34 mouse cellular contexts compared by ENCODE assay signal in the genomic region with DNA sequence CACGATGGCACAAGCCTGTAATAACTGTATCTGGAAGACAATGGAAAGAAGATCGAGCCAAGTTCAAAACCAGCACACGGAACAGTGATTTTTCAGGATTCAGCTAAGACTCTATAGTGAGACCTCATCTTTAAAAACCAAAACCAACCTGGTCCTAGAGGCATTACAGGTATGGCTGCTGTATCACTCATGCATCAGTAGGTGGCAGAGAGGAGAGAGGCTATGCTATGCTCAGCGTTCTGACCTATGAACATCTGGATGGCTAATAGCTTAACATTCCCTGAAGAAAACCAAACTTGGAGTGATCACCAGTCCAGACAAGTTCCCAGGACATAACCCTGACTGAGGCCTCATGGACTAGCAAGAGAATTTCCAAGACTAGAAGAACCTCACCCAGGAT. TPM values are rescaled to one million over a fixed set of nuclear protein-coding genes. Genes with fewer than 3 reads are reported as not detected.
DNase-seq lines count a peak whose midpoint lies in the region; ATAC-seq and TF ChIP-seq lines count a peak whose summit lies in the region.
"Had no signal": no experiment of that assay in that cellular context is flagged by ENCODE, and none has a peak within 500 bp of the region (broad histone marks: within the 10 kb centered on the region; RNA-seq: fewer than 3 reads in every experiment).

No protein-coding gene starts in this region.

- H3K27me3 ChIP-seq in kidney, adult 2 months (replicated peaks; ENCODE audit: control insufficient read depth, insufficient read depth, low read length), result no peaks in the 10 kb centered on the region
- no peaks in the 10 kb centered on the region for H3K27me3 ChIP-seq in liver, postnatal 0 days (ENCODE audit: insufficient read depth, low read length)
- H3K27me3 ChIP-seq in CH12.LX (replicated peaks) (peaks cover 79% of the 10 kb centered on the region), E14TG2a.4 (ENCODE audit: insufficient read depth, low read length) (no peaks in the 10 kb centered on the region)
- no peaks in the 10 kb centered on the region for H3K27me3 ChIP-seq in embryonic facial prominence, embryonic 10.5 days (replicated peaks; ENCODE audit: low read depth, poor library complexity, severe bottlenecking)
- H3K27me3 ChIP-seq: forebrain, embryonic 13.5 days; heart, embryonic 13.5 days had no signal

- 75% methylated on average over 4 of the region's 4 CpGs for WGBS in kidney, adult 2 months
- WGBS in liver, postnatal 0 days (ENCODE audit: insufficient replicate concordance), result 74% methylated on average over 4 of the region's 4 CpGs
- 81% methylated on average over 4 of the region's 4 CpGs for WGBS in embryonic facial prominence, embryonic 10.5 days

- dilution Hi-C loops in CH12.LX (cut with MboI; ENCODE audit: extremely low pct_ligation_motif_present, extremely low pct_unique_long_range_greater_than_20kb, low sequenced_read_pairs), result no loop called here

- no peak overlapping the region for H3K27ac ChIP-seq in kidney, adult 2 months (ENCODE audit: insufficient read depth, low read depth, low read length)
- H3K27ac ChIP-seq in liver, postnatal 0 days (ENCODE audit: low read depth), result no peak overlapping the region
- no peak overlapping the region for H3K27ac ChIP-seq in CH12.LX (ENCODE audit: insufficient read depth, low read depth)
- no peak overlapping the region for H3K27ac ChIP-seq in embryonic facial prominence, embryonic 10.5 days (replicated peaks)
- H3K27ac ChIP-seq: forebrain, embryonic 10.5 days; forebrain, embryonic 13.5 days; heart, embryonic 13.5 days; hindbrain, embryonic 14.5 days; hindbrain, postnatal 0 days had no signal

- H3K36me3 ChIP-seq in kidney, adult 2 months (ENCODE audit: control insufficient read depth, insufficient read depth, low read length), result no peaks in the 10 kb centered on the region
- H3K36me3 ChIP-seq in liver, postnatal 0 days (replicated peaks; ENCODE audit: insufficient read depth, low read length), result no peaks in the 10 kb centered on the region
- H3K36me3 ChIP-seq in CH12.LX (replicated peaks in 1 of 2; ENCODE audit: control insufficient read depth in 1 of 2, insufficient read depth in 1 of 2, low read length in 1 of 2) (no peaks in the 10 kb centered on the region), E14TG2a.4 (ENCODE audit: insufficient read depth, low read length) (no peaks in the 10 kb centered on the region)
- H3K36me3 ChIP-seq in embryonic facial prominence, embryonic 10.5 days (replicated peaks), result no peaks in the 10 kb centered on the region
- H3K36me3 ChIP-seq: forebrain, embryonic 10.5 days; heart, embryonic 13.5 days had no signal

- peak; percentile 2; the same call in 1 of the 2 replicates for TF ChIP-seq RAD21 in CH12.LX (IDR thresholded peaks at IDR 0.05; ENCODE audit: low read depth, low read length)

- TF ChIP-seq POLR2A in kidney, adult 2 months (IDR thresholded peaks at IDR 0.05; ENCODE audit: low read depth, low read length), result no peak
- TF ChIP-seq POLR2A in CH12.LX (IDR thresholded peaks at IDR 0.05; ENCODE audit: low read depth, low read length), result no peak

- no peak overlapping the region for H3K9ac ChIP-seq in liver, postnatal 0 days (replicated peaks)
- no peak overlapping the region for H3K9ac ChIP-seq in CH12.LX (ENCODE audit: insufficient read depth, low read depth)
- H3K9ac ChIP-seq: forebrain, embryonic 13.5 days; heart, embryonic 13.5 days; hindbrain, embryonic 14.5 days had no signal

- no peaks in the 10 kb centered on the region for H3K79me2 ChIP-seq in CH12.LX (replicated peaks; ENCODE audit: control insufficient read depth, extremely low read depth, insufficient read depth, poor library complexity, severe bottlenecking)

- H3K9me3 ChIP-seq in liver, postnatal 0 days (ENCODE audit: low read length), result no peaks in the 10 kb centered on the region
- H3K9me3 ChIP-seq in CH12.LX (replicated peaks; ENCODE audit: low read length), result no peaks in the 10 kb centered on the region
- H3K9me3 ChIP-seq in E14TG2a.4 (ENCODE audit: low read length), result peaks cover 6% of the 10 kb centered on the region
- H3K9me3 ChIP-seq in embryonic facial prominence, embryonic 10.5 days, result no peaks in the 10 kb centered on the region
- H3K9me3 ChIP-seq: forebrain, embryonic 10.5 days; forebrain, embryonic 13.5 days; heart, embryonic 13.5 days had no signal

- no peak for ATAC-seq in liver, postnatal 0 days
- ATAC-seq: activated CD4-positive, CD25-positive, alpha-beta regulatory T cell, adult 4 months; forebrain, embryonic 13.5 days; forebrain, embryonic 16.5 days; hindbrain, postnatal 0 days had no signal

- peak; percentile 8 for DNase-seq in kidney, adult 2 months
- DNase-seq in kidney, adult 18-20 months, result no peak
- DNase-seq in liver, postnatal 0 days, result no peak
- DNase-seq in liver (no peak), CH12.LX (ENCODE audit: extremely low read depth) (no peak)
- no peak for DNase-seq in B cell, adult 2 months
- no peak for DNase-seq in embryonic facial prominence, embryonic 10.5 days (ENCODE audit: low spot score)
- DNase-seq: adrenal gland, adult 8-10 months; adrenal gland, postnatal 25 days; cerebellum, adult 11-12 months; cerebellum, adult 8-10 months; cerebellum, postnatal 10 days; cerebellum, postnatal 36 days; embryo, embryonic 11 days; gastrocnemius, postnatal 10 days; heart, adult 18-20 months; heart, postnatal 14 days; heart, postnatal 4 days had no signal

- H3K4me2 ChIP-seq in liver, postnatal 0 days (ENCODE audit: low read depth, low read length), result no peak overlapping the region
- no peak overlapping the region for H3K4me2 ChIP-seq in CH12.LX (ENCODE audit: insufficient read depth, low read depth, poor library complexity, severe bottlenecking)
- H3K4me2 ChIP-seq: forebrain, embryonic 13.5 days; heart, embryonic 13.5 days; hindbrain, embryonic 14.5 days had no signal

- no peak for TF ChIP-seq EP300 in liver, postnatal 0 days (IDR thresholded peaks at IDR 0.05; ENCODE audit: low read depth)
- no peak for TF ChIP-seq EP300 in CH12.LX (IDR thresholded peaks at IDR 0.05; ENCODE audit: low read length)

- no peak; the same call in 1 of the 2 replicates for TF ChIP-seq CTCF in kidney, adult 2 months (conservative IDR thresholded peaks at IDR 0.05; ENCODE audit: insufficient read depth, insufficient read length, low read depth, low read length)
- TF ChIP-seq CTCF in liver, postnatal 0 days (IDR thresholded peaks at IDR 0.05; ENCODE audit: low read depth), result 0 out of 2 replicates have a peak, but pooled peaks have one; percentile 7
- TF ChIP-seq CTCF in CH12.LX (conservative IDR thresholded peaks at IDR 0.05 in 1 of 2, IDR thresholded peaks at IDR 0.05 in 1 of 2; ENCODE audit: low read depth in 2 of 2, low read length in 2 of 2) (peak in 1 of 2 experiments; percentile 42; a peak in 2 of 4 replicates), E14TG2a.4 (conservative IDR thresholded peaks at IDR 0.05; ENCODE audit: low read length) (0 out of 2 replicates have a peak, but pooled peaks have one; percentile 2)

- no peak overlapping the region for H3K4me3 ChIP-seq in kidney, adult 2 months (ENCODE audit: insufficient read depth, low read depth, low read length)
- no peak overlapping the region for H3K4me3 ChIP-seq in liver, postnatal 0 days (ENCODE audit: low read depth, low read length)
- H3K4me3 ChIP-seq in CH12.LX (replicated peaks in 1 of 3; ENCODE audit: low read depth in 2 of 3, low read length in 2 of 3, poor library complexity in 1 of 3) (no peak overlapping the region), E14TG2a.4 (replicated peaks; ENCODE audit: low read length) (no peak overlapping the region)
- H3K4me3 ChIP-seq in embryonic facial prominence, embryonic 10.5 days, result no peak overlapping the region
- H3K4me3 ChIP-seq: forebrain, embryonic 10.5 days; forebrain, embryonic 13.5 days; heart, embryonic 13.5 days had no signal

- in situ Hi-C loops in CH12.LX (cut with MboI; ENCODE audit: low pct_ligation_motif_present, low pct_unique_long_range_greater_than_20kb, low sequenced_read_pairs), result no loop called here

- no peaks in the 10 kb centered on the region for H3K4me1 ChIP-seq in kidney, adult 2 months (ENCODE audit: control insufficient read depth, insufficient read depth, low read length)
- H3K4me1 ChIP-seq in liver, postnatal 0 days (ENCODE audit: insufficient read depth), result no peaks in the 10 kb centered on the region
- peaks cover 0 to 2% of the 10 kb centered on the region in 2 experiments; a peak in 2 of 4 replicates for H3K4me1 ChIP-seq in CH12.LX (ENCODE audit: control insufficient read depth in 1 of 2, insufficient read depth in 2 of 2)
- H3K4me1 ChIP-seq in E14TG2a.4 (replicated peaks; ENCODE audit: low read depth, low read length), result no peaks in the 10 kb centered on the region
- no peaks in the 10 kb centered on the region for H3K4me1 ChIP-seq in embryonic facial prominence, embryonic 10.5 days
- H3K4me1 ChIP-seq: forebrain, embryonic 10.5 days; forebrain, embryonic 13.5 days; heart, embryonic 13.5 days had no signal

RNA-seq across cellular contexts. Expression of a gene that starts 8.3 kb away (rescaled TPM):
- not detected in 2 replicates for polyA plus RNA-seq in kidney, adult 2 months (2012; rRNA removed)
- not detected in 2 replicates for polyA plus RNA-seq in liver, postnatal 0 days (2015; fragmentation: Nextera tagmentation; extraction: Ambion mirVana)
- not detected in 2 replicates for total RNA-seq in CH12.LX (2012; rRNA removed)
- total RNA-seq in CH12.LX (2014; rRNA removed), result not detected in 2 replicates
- polyA plus RNA-seq in CH12.LX (2012; ENCODE audit: insufficient read length, low read depth), result not detected in 2 replicates
- polyA plus RNA-seq in embryonic facial prominence, embryonic 10.5 days (2016; fragmentation: Nextera tagmentation; extraction: Ambion mirVana), result not detected in 2 replicates
- total RNA-seq: adrenal gland, postnatal 25 days; gastrocnemius, adult 18-20 months; gastrocnemius, postnatal 10 days; gastrocnemius, postnatal 4 days; heart, adult 18-20 months; heart, postnatal 14 days; heart, postnatal 4 days; hindbrain, postnatal 0 days had no signal
- polyA plus RNA-seq: activated CD4-positive, CD25-positive, alpha-beta regulatory T cell, adult 4 months; brain, embryonic 14.5 days; cortical plate, adult 2 months; embryonic facial prominence, embryonic 11.5 days; forebrain, embryonic 10.5 days; forebrain, embryonic 13.5 days; forebrain, embryonic 16.5 days; heart, embryonic 13.5 days; heart, embryonic 16.5 days; hindbrain, embryonic 11.5 days; hindbrain, embryonic 14.5 days; hindbrain, postnatal 0 days had no signal

RNA-seq across cellular contexts. Expression of a gene that starts 8.5 kb away (rescaled TPM):
- not detected in 2 replicates for polyA plus RNA-seq in kidney, adult 2 months (2012; rRNA removed)
- polyA plus RNA-seq in liver, postnatal 0 days (2015; fragmentation: Nextera tagmentation; extraction: Ambion mirVana), result not detected in 2 replicates
- total RNA-seq in CH12.LX (2012; rRNA removed) (not detected in 2 replicates), CH12.LX (2014; rRNA removed) (not detected in 2 replicates)
- not detected in 2 replicates for polyA plus RNA-seq in CH12.LX (2012; ENCODE audit: insufficient read length, low read depth)
- not detected in 2 replicates for polyA plus RNA-seq in embryonic facial prominence, embryonic 10.5 days (2016; fragmentation: Nextera tagmentation; extraction: Ambion mirVana)
- total RNA-seq: adrenal gland, adult 8-10 months; adrenal gland, postnatal 25 days; gastrocnemius, adult 18-20 months; gastrocnemius, postnatal 10 days; gastrocnemius, postnatal 4 days; heart, adult 18-20 months; heart, postnatal 14 days; heart, postnatal 4 days; hindbrain, postnatal 0 days had no signal
- polyA plus RNA-seq: activated CD4-positive, CD25-positive, alpha-beta regulatory T cell, adult 4 months; brain, embryonic 14.5 days; cortical plate, adult 2 months; embryonic facial prominence, embryonic 11.5 days; embryonic facial prominence, embryonic 14.5 days; forebrain, embryonic 10.5 days; forebrain, embryonic 13.5 days; forebrain, embryonic 16.5 days; heart, embryonic 13.5 days; heart, embryonic 16.5 days; hindbrain, embryonic 11.5 days; hindbrain, embryonic 14.5 days; hindbrain, postnatal 0 days had no signal

RNA-seq across cellular contexts. Expression of a gene that starts 16.8 kb away (rescaled TPM):
- 9.2 and 10.3 TPM in 2 replicates for polyA plus RNA-seq in kidney, adult 2 months (2012; rRNA removed)
- not detected in 2 replicates for polyA plus RNA-seq in liver, postnatal 0 days (2015; fragmentation: Nextera tagmentation; extraction: Ambion mirVana)
- not detected in 2 replicates for total RNA-seq in CH12.LX (2012; rRNA removed)
- not detected in 2 replicates for total RNA-seq in CH12.LX (2014; rRNA removed)
- polyA plus RNA-seq in CH12.LX (2012; ENCODE audit: insufficient read length, low read depth), result not detected in 2 replicates
- polyA plus RNA-seq in embryonic facial prominence, embryonic 10.5 days (2016; fragmentation: Nextera tagmentation; extraction: Ambion mirVana), result not detected in 2 replicates
- total RNA-seq: adrenal gland, adult 8-10 months; adrenal gland, postnatal 25 days; gastrocnemius, adult 18-20 months; gastrocnemius, postnatal 10 days; gastrocnemius, postnatal 4 days; heart, adult 18-20 months; heart, postnatal 14 days; heart, postnatal 4 days; hindbrain, postnatal 0 days had no signal
- polyA plus RNA-seq: activated CD4-positive, CD25-positive, alpha-beta regulatory T cell, adult 4 months; brain, embryonic 14.5 days; cortical plate, adult 2 months; embryonic facial prominence, embryonic 11.5 days; embryonic facial prominence, embryonic 14.5 days; forebrain, embryonic 10.5 days; forebrain, embryonic 13.5 days; forebrain, embryonic 16.5 days; heart, embryonic 13.5 days; heart, embryonic 16.5 days; hindbrain, embryonic 11.5 days; hindbrain, embryonic 14.5 days; hindbrain, postnatal 0 days had no signal

RNA-seq across cellular contexts. Expression of a gene that starts 28.4 kb away (rescaled TPM):
- not detected in 2 replicates for polyA plus RNA-seq in kidney, adult 2 months (2012; rRNA removed)
- polyA plus RNA-seq in liver, postnatal 0 days (2015; fragmentation: Nextera tagmentation; extraction: Ambion mirVana), result not detected in 2 replicates
- not detected in 2 replicates for total RNA-seq in CH12.LX (2012; rRNA removed)
- not detected in 2 replicates for total RNA-seq in CH12.LX (2014; rRNA removed)
- not detected in 2 replicates for polyA plus RNA-seq in CH12.LX (2012; ENCODE audit: insufficient read length, low read depth)
- polyA plus RNA-seq in embryonic facial prominence, embryonic 10.5 days (2016; fragmentation: Nextera tagmentation; extraction: Ambion mirVana), result not detected in 2 replicates
- total RNA-seq: adrenal gland, adult 8-10 months; adrenal gland, postnatal 25 days; gastrocnemius, adult 18-20 months; gastrocnemius, postnatal 10 days; gastrocnemius, postnatal 4 days; heart, adult 18-20 months; heart, postnatal 14 days; heart, postnatal 4 days; hindbrain, postnatal 0 days had no signal
- polyA plus RNA-seq: activated CD4-positive, CD25-positive, alpha-beta regulatory T cell, adult 4 months; brain, embryonic 14.5 days; cortical plate, adult 2 months; embryonic facial prominence, embryonic 11.5 days; embryonic facial prominence, embryonic 14.5 days; forebrain, embryonic 10.5 days; forebrain, embryonic 13.5 days; forebrain, embryonic 16.5 days; heart, embryonic 13.5 days; heart, embryonic 16.5 days; hindbrain, embryonic 11.5 days; hindbrain, embryonic 14.5 days; hindbrain, postnatal 0 days had no signal

RNA-seq across cellular contexts. Expression of a gene that starts 34.1 kb away (rescaled TPM):
- polyA plus RNA-seq in kidney, adult 2 months (2012; rRNA removed), result not detected in 2 replicates
- not detected in 2 replicates for polyA plus RNA-seq in liver, postnatal 0 days (2015; fragmentation: Nextera tagmentation; extraction: Ambion mirVana)
- total RNA-seq in CH12.LX (2012; rRNA removed) (not detected in 2 replicates), CH12.LX (2014; rRNA removed) (not detected in 2 replicates)
- polyA plus RNA-seq in CH12.LX (2012; ENCODE audit: insufficient read length, low read depth), result not detected in 2 replicates
- polyA plus RNA-seq in embryonic facial prominence, embryonic 10.5 days (2016; fragmentation: Nextera tagmentation; extraction: Ambion mirVana), result not detected in 2 replicates
- total RNA-seq: adrenal gland, adult 8-10 months; adrenal gland, postnatal 25 days; gastrocnemius, adult 18-20 months; gastrocnemius, postnatal 10 days; gastrocnemius, postnatal 4 days; heart, postnatal 14 days; heart, postnatal 4 days; hindbrain, postnatal 0 days had no signal
- polyA plus RNA-seq: activated CD4-positive, CD25-positive, alpha-beta regulatory T cell, adult 4 months; brain, embryonic 14.5 days; cortical plate, adult 2 months; embryonic facial prominence, embryonic 11.5 days; forebrain, embryonic 10.5 days; forebrain, embryonic 13.5 days; forebrain, embryonic 16.5 days; heart, embryonic 13.5 days; hindbrain, embryonic 11.5 days; hindbrain, embryonic 14.5 days had no signal

Comparison
In these comparisons a context has a peak if more than half of its experiments do, and no peak if none do; other contexts are left out.
1. RNA of a gene that starts 16.8 kb away (polyA plus RNA-seq): 9.2 to 10.3 TPM in kidney, adult 2 months; not detected in liver, postnatal 0 days, not detected in CH12.LX and not detected in embryonic facial prominence, embryonic 10.5 days; every median in the first group is over 10 times any median in the second.